Mouse (Mus musculus) kidney, embryonic 14.5 days (tissue): ENCODE results near the gene Gon4l. TPM values are rescaled to one million over a fixed set of nuclear protein-coding genes. Genes with fewer than 3 reads are reported as not detected.
"Not testable (repeated sequence)": the region's sequence is repeated elsewhere in the genome, so short reads cannot be mapped to it uniquely, and the experiment has no call there.

Experiments
- ATAC-seq: fragments of 200-750 bp; cut with Nextera tagmentation; 2 replicates; pipeline ENCODE4 v1.8.0; 2017; ENCODE audit warnings: moderate number of reproducible peaks, mild to moderate bottlenecking, moderate TSS enrichment, moderate library complexity; ENCODE audit not compliant: low FRiP score, low TSS enrichment
- H3K27ac ChIP-seq: fragments of 300-500 bp; sonication (generic); 2 replicates; pipeline ENCODE4 v1.5.1; 2014; ENCODE audit warnings: low read depth, mild to moderate bottlenecking, low read length, moderate library complexity, mixed read lengths
- H3K27me3 ChIP-seq: fragments of 300-500 bp; sonication (generic); 2 replicates; pipeline ENCODE4 v1.6.1; 2014; ENCODE audit warnings: mild to moderate bottlenecking, low read length; ENCODE audit not compliant: control insufficient read depth, insufficient read depth
- H3K36me3 ChIP-seq: fragments of 300-500 bp; sonication (generic); 2 replicates; pipeline ENCODE4 v1.6.1; 2014; ENCODE audit warnings: low read length, mixed read lengths; ENCODE audit not compliant: control insufficient read depth, insufficient read depth
- H3K4me1 ChIP-seq: fragments of 300-500 bp; sonication (generic); 2 replicates; pipeline ENCODE4 v1.6.1; 2014; ENCODE audit warnings: low read length, mixed read lengths; ENCODE audit not compliant: control insufficient read depth, insufficient read depth
- H3K4me2 ChIP-seq: fragments of 300-500 bp; sonication (generic); replicated peaks from 2 replicates; pipeline ENCODE4 v1.6.1; 2014; ENCODE audit warnings: low read depth, mild to moderate bottlenecking, low read length
- H3K4me3 ChIP-seq: fragments of 300-500 bp; sonication (generic); 2 replicates; pipeline ENCODE4 v1.5.1; 2014; ENCODE audit warnings: mild to moderate bottlenecking, low read length
- H3K9ac ChIP-seq: fragments of 300-500 bp; sonication (generic); 2 replicates; pipeline ENCODE4 v1.6.1; 2014; ENCODE audit warnings: low read depth, mild to moderate bottlenecking, low read length, moderate library complexity
- H3K9me3 ChIP-seq: fragments of 300-500 bp; sonication (generic); 2 replicates; pipeline ENCODE4 v1.6.1; 2016; ENCODE audit warnings: low read length; ENCODE audit not compliant: control insufficient read depth
- WGBS: fragments of 180-500 bp; shearing (Covaris S2); extraction: QIAGEN DNeasy Blood & Tissue Kit; methylation state at CpG from one replicate; pipeline ENCODE4 v1.1.7; 2014; 5-methylcytosine and 5-hydroxymethylcytosine counted together
- polyA plus RNA-seq: library from polyadenylated mRNA; unstranded; fragments of >200 nt; fragmentation: Nextera tagmentation; extraction: Ambion mirVana; gene quantifications from 2 replicates; pipeline ENCODE4 v1.2.1, GENCODE M21; 2014

Gon4l gene
- polyA plus RNA-seq, result 9.8 and 17.8 TPM in 2 replicates

- H3K27ac ChIP-seq, H3K4me1 ChIP-seq, H3K36me3 ChIP-seq, H3K9me3 ChIP-seq, H3K27me3 ChIP-seq: not testable (repeated sequence)
- peak; percentile 69 for ATAC-seq
- Histone ChIP-seq H3K9ac (peak within 1 kb of the TSS; percentile 34; the same call in 1 of the 2 replicates), H3K4me2 (peak within 1 kb of the TSS; percentile 30; the same call in 1 of the 2 replicates), H3K4me3 (peak within 1 kb of the TSS; percentile 35)
- 2% methylated on average over 27 of the region's 39 CpGs for WGBS
Measured at GRCm38 (mm10) chr3:88834951-88835491, at the start of gene Gon4l. Gene Gon4l (plus strand): TSS chr3:88835231.

GRCm38 (mm10) chr3:88786323-88786722, 48.7 kb upstream of the Gon4l start:
- not testable (repeated sequence) for H3K27me3 ChIP-seq, ATAC-seq, H3K9me3 ChIP-seq, H3K4me1 ChIP-seq, H3K36me3 ChIP-seq, H3K9ac ChIP-seq, H3K4me3 ChIP-seq, H3K4me2 ChIP-seq, H3K27ac ChIP-seq
- WGBS, result 90% methylated on average over 1 of the region's 4 CpGs

- H3K4me2 ChIP-seq, H3K9me3 ChIP-seq, H3K4me1 ChIP-seq, ATAC-seq, H3K27ac ChIP-seq, H3K36me3 ChIP-seq, H3K9ac ChIP-seq, H3K27me3 ChIP-seq, H3K4me3 ChIP-seq: not testable (repeated sequence)
- no CpG with 5 or more reads among the region's 8 CpGs for WGBS
Measured at GRCm38 (mm10) chr3:88786805-88787204, 48.2 kb upstream of the Gon4l start.

GRCm38 (mm10) chr3:88788033-88788432, 47.0 kb upstream of the Gon4l start:
- ATAC-seq, H3K27ac ChIP-seq, H3K4me3 ChIP-seq, H3K9me3 ChIP-seq, H3K4me1 ChIP-seq, H3K4me2 ChIP-seq, H3K27me3 ChIP-seq, H3K9ac ChIP-seq, H3K36me3 ChIP-seq: not testable (repeated sequence)
- no CpG with 5 or more reads among the region's 4 CpGs for WGBS

GRCm38 (mm10) chr3:88797507-88797906, 37.5 kb upstream of the Gon4l start:
- ATAC-seq, H3K36me3 ChIP-seq, H3K4me1 ChIP-seq, H3K27ac ChIP-seq, H3K4me3 ChIP-seq, H3K9me3 ChIP-seq, H3K4me2 ChIP-seq, H3K9ac ChIP-seq, H3K27me3 ChIP-seq: not testable (repeated sequence)
- WGBS, result 87% methylated on average over 6 of the region's 6 CpGs

GRCm38 (mm10) chr3:88803910-88804540, 31.0 kb upstream of the Gon4l start:
- no peaks in the 10 kb centered on the region for H3K9me3 ChIP-seq
- no peaks in the 10 kb centered on the region for H3K4me1 ChIP-seq
- H3K4me3 ChIP-seq, result no peak overlapping the region
- H3K27me3 ChIP-seq, result no peaks in the 10 kb centered on the region
- WGBS, result 84% methylated on average over 5 of the region's 5 CpGs
- H3K27ac ChIP-seq, result no peak overlapping the region
- H3K4me2 ChIP-seq, result no peak overlapping the region
- peaks cover 12% of the 10 kb centered on the region; the same call in 1 of the 2 replicates for H3K36me3 ChIP-seq
- no peak overlapping the region for H3K9ac ChIP-seq
- ATAC-seq, result no peak

GRCm38 (mm10) chr3:88825710-88826109, 9.3 kb upstream of the Gon4l start:
- Histone ChIP-seq H3K4me2 (no peak overlapping the region), H3K9me3 (no peaks in the 10 kb centered on the region), H3K36me3 (peaks cover 19% of the 10 kb centered on the region), H3K9ac (no peak overlapping the region), H3K27me3 (no peaks in the 10 kb centered on the region), H3K4me3 (no peak overlapping the region), H3K27ac (no peak overlapping the region), H3K4me1 (no peaks in the 10 kb centered on the region)
- 100% methylated on average over 1 of the region's 1 CpGs for WGBS
- ATAC-seq, result no peak

- no peak overlapping the region for H3K4me3 ChIP-seq
- H3K27ac ChIP-seq, result no peak overlapping the region
- no peaks in the 10 kb centered on the region for H3K27me3 ChIP-seq
- WGBS, result 94% methylated on average over 9 of the region's 9 CpGs
- H3K36me3 ChIP-seq, result peaks cover 16% of the 10 kb centered on the region
- H3K9me3 ChIP-seq, result no peaks in the 10 kb centered on the region
- 0 out of 2 replicates have a peak, but pooled peaks cover 3% of the 10 kb centered on the region for H3K4me1 ChIP-seq
- ATAC-seq, result no peak
- H3K4me2 ChIP-seq, result no peak overlapping the region
- H3K9ac ChIP-seq, result no peak overlapping the region
Measured at GRCm38 (mm10) chr3:88827231-88827630, 7.8 kb upstream of the Gon4l start.

GRCm38 (mm10) chr3:88831177-88832121, 3.6 kb upstream of the Gon4l start:
- H3K27ac ChIP-seq, H3K9ac ChIP-seq, H3K9me3 ChIP-seq, H3K36me3 ChIP-seq, H3K27me3 ChIP-seq, H3K4me1 ChIP-seq: not testable (repeated sequence)
- H3K4me3 ChIP-seq, result peak overlapping the region; percentile 16; the same call in 1 of the 2 replicates
- peak overlapping the region; percentile 36 for H3K4me2 ChIP-seq
- WGBS, result 2% methylated on average over 14 of the region's 28 CpGs
- peak; percentile 78 for ATAC-seq
